Mouse (Mus musculus) kidney, adult 9 months (tissue): ENCODE results near the gene Map2k2.
A peak's percentile ranks its signal among the peaks of the same experiment; 100 is the strongest.
"Not testable (repeated sequence)": the region's sequence is repeated elsewhere in the genome, so short reads cannot be mapped to it uniquely, and the experiment has no call there.

Experiments
- DNase-seq: peaks from one replicate; pipeline ENCODE4 v3.0.0; 2022

Gene Map2k2

DNA sequence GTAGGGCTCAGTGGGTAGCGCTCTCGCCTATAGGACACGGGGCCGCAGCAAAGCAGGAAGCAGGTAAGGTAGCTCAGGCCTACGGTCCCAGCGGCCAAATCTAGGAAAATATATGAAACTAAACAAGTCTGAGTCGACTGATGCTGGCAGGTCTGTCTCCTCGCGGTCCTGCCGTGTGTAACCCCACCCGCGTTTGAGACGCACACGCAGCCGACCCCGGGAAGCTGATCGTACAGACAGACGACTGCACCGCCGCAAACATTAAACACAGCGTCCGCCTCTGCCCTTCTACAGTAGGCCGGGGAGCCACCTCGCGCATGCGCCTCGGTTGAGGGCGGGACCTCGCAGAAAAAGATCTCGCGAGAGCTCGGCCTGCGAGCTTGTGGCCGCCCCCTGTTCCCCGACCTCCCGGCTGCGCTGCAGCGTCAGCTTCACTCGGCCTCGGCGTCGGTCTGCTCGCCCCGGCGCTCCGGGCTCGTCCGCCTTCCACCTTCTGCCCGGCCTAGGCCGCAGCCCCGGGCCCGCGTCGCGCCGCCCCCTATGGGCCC lies at the start of gene Map2k2:
Gene Map2k2, plus strand, starts transcription at position 351 of the 548 bp plus-strand sequence.
- DNase-seq: peak; percentile 97

DNA sequence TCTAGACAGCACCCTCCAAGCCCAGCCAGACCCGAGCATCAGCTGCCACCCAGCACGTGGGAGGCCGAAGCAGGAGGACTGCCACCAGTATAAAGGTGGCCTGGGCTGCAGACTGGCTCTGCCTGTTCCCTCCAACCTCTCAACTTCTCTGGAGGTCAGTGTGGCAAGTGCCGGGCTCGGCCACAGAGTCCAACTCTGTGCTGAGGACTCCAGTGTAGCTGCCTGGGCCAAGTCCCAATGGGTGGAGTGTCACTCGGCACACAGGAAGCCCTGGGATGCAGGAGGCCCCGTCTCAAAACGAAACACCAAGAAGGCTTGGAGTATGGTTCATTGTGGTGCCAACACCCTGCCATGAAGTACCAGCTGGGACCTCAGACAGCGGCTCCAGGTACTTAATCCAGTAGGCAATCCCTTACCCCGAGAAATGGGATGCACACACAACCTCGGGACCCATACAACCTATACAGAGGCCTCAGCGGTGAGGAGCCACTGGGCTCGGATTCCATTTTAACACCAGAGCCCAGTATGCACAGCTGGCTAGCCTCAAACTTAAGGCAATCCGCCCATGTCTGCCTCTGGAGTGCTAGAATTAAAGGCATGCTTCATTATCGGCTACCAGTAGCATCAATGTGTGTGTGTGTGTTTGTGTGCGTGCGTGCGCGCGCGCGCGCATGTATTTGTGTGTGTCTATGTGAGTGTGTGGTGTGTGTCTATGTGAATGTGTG lies 48.1 kb upstream of the Map2k2 start:
- DNase-seq: no peak

DNA sequence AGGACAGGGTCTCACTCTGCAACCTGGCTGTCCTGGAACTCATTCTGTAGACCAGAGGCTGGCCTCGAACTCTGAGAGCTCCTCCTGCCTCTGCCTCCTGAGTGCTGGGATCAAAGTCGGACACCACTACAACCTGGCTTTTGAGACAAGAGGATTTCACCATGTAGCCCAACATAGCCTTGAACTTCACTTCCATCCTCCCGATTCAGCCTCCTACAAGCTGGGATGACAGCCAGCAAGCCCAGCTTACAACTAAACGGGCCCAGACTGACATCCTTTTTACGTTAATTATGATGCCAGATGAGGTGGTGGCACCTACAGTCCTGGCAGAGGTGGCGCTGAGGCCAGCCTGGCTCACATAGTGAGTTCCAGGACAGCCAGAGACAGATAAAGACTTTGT lies 46.8 kb upstream of the Map2k2 start:
- DNase-seq: no peak

DNA sequence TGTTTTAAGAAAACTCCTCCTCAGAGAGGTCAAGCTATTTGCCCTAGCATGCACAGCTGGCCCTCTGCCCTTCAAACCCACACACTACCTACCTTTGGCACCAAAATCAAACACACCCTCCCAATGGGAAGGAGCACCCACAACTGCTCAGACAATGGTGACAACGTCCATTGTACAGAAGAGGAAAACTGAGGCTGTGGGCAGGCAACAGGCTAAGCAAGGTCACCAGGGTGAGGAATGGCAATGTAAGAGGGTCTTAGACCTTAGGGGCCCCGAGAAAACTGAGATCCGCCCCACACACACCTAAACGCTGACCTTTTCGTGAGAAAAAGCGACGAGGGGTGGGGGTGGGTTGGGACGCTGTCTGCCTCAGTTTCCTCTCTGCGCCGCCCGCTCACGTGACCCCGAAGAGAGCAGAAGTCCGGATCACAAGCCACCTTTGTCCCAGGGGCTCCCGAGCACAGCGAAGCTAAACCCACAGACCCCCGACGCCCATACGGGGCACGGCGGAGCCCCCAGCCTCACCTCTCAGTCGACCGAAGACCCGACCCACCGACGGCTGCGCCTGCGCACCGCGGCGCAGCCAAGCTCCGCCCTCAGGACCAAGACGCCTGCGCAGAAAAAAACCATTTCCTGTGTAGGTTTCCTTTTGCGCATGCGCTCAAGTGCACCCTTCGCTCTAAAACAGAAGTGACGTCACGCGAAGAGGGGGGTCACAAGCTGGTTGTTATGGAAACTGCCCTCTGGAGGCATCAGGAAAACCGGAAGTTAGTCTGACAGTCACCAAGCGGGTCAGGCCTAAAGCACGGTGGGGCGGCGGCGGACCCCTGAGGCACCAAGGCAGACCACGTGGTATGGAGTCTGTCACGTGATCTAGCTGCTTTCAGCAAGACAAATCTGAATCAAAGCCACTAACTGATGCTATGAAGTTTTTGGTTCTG lies 45.8 kb upstream of the Map2k2 start, which contains the start of gene Sgta:
Gene Sgta, minus strand, starts transcription at position 579 of the 941 bp plus-strand sequence.
- DNase-seq: peak; percentile 100

DNA sequence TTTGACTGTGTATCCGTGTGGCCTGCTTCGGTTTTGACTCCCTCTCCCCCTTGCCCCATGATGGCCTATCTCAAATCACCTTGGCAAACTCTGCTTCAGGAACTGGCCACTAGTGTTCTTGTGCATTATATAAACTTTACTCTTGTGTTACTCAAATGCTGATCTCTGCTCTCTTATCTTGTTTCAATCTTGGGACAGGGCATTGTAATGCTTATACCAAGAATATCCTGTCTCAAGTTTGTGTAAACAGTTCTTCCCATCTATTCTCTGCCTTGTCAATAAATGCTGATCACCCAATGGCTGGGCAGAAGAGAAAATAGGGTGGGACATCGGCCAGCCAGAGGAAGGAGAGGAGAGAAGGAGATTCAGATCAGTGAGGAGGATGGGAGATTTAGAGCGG lies 43.0 kb upstream of the Map2k2 start:
- DNase-seq: no peak

DNA sequence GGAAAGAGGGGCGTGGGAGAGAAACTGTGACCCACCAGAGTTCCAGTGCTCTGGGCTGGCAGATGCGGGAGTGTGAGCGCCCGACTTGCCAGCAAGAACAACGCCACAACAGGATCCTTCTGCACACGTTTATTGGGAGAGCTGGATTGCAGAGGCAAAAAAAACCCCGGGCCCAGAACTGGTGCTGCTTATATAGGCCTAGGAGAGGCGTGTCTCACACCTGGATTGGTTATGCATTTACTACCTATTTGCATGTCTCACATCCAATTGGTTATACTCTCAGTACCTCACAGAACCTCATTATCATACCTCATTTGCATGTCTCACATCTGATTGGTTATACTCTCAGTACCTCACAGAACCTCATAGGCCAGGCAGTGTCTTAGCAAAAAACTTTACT lies 41.2 kb upstream of the Map2k2 start:
- DNase-seq: not testable (repeated sequence)

DNA sequence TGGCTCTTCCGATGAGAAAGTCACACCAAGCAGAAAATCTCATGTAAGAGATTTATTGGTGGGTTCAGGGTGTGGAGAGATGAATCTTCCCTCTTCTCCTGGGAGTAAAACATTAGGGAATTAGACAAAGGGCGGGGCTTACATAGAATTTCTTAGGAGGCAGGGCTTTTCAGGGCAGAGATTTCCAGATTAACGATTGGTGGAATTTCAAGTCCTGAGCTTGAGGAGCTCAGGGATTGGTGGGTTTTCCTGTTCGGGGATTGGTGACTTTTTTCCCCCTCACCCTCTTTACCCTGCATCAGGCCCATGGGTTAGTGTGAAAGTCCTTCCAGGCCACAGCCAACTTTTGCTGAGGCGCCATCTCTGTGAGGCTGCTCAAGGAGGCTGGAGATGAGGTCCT lies 37.0 kb upstream of the Map2k2 start:
- no peak for DNase-seq

DNA sequence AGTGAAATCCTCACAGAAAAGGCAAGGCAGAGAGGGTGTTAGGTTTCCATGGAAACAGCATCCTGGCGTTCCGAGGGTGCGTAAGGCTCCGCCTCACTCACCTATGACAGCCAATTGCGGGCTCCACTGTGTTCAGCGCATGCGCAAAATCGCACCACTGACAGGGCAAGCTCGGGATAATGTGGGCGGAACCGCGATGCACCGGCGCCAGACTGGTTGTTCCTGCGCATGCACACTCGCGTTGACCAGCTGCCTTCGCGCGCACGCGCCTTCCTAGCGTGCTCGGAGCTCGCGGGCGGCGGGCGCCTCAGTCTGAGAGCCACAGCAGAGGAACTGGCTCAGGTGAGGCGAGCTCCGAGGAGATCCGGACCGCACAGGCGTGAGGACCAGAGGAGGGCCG lies 35.9 kb upstream of the Map2k2 start, which contains the start of gene Thop1:
Gene Thop1, plus strand, starts transcription at position 200 of the 400 bp plus-strand sequence.
- peak; percentile 99 for DNase-seq

DNA sequence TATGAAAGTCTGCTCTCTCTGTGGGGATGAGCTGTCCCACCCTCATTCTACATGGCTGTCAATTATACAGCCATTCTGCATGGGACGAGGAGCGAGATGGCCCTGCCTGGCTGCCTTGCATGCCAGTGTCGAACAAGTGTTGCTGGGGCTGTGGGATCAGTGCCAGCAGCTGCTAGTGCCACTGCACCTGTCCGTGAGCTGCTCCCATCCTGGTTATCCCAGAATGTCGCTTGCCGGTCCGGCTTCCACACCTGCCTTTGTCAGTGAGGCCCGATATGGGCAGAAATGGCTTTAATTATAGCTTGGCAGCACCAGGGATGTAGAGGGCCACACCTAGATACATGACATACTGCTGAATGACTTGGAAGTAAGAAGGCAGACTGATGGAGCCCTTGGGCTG lies 33.4 kb upstream of the Map2k2 start:
- no peak for DNase-seq

DNA sequence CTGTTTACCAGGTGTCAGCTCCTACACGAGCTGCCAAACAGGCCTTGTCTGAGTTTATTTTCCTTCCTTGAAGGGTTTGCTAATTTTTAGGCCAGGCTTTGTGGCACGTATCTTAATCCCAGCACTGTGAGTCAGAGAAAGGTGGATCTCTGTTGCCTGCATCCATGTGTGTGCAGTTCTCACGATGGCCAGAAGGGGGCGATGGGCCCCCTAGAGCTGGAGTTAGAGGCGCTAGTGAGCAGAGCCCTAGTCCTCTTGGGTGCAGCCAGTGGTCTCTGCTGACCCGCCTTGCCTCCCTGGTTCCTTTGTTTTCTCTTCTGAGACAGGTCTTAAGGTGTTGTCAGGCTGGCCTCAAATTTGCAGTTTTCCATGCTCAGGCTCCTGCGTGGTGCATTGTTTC lies 32.3 kb upstream of the Map2k2 start:
- DNase-seq: no peak

DNA sequence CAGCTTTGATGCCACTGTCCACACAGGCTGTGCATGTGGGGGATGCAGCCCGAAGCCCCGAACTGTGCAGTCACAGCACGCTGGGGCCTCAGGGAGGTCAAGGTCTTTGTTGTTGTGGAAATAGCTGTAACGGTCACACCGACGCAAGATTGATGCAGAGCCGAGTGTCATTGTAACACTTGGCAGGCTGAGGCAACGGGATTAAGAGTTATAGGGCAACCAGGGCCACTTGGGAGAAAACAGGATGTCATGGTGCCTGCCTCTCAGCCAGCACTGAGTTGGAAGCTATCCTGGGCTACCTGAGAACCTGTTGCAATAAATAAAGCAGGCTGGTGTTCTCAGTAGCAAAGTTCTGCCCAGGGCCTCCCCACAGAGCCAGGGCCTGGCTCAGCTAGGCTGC lies 30.0 kb upstream of the Map2k2 start:
- DNase-seq: no peak

DNA sequence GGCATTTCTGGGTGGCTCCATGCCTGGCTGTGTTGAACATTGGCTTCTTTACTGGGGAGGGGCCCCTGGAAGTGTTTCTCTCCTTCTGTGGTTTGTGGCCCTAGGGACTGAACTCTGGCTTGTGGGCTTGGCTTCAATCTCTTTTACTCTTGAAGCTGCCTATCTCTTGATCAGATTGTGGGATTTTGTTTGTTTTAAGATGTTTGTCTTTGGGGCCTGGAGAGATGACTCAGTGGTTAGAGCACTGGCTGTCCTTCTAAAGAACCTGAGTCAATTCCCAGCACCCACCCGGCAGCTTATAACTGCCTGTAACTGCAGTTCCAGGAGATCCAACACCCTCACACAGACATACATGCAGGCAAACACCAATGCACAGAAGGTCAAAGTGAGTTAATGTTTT lies 29.4 kb upstream of the Map2k2 start:
- no peak for DNase-seq

DNA sequence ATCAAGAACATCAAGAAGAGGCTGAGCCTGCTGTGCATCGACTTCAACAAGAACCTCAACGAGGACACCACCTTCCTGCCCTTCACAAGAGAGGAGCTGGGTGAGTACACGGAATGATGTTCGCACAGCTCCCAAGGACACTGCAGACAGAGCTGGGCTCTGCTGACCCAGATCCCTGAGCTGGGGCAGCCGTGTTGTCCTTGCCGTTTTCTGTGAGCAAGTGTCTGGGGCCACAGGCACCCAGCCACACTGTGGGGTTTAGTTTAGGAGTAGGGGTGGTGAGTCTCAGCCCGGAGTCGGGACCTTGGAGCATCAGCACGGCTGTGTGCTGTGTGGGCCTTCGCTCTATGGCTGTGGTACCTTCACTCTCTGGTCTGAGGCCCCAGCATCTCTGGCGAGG lies 27.8 kb upstream of the Map2k2 start:
- no peak for DNase-seq

DNA sequence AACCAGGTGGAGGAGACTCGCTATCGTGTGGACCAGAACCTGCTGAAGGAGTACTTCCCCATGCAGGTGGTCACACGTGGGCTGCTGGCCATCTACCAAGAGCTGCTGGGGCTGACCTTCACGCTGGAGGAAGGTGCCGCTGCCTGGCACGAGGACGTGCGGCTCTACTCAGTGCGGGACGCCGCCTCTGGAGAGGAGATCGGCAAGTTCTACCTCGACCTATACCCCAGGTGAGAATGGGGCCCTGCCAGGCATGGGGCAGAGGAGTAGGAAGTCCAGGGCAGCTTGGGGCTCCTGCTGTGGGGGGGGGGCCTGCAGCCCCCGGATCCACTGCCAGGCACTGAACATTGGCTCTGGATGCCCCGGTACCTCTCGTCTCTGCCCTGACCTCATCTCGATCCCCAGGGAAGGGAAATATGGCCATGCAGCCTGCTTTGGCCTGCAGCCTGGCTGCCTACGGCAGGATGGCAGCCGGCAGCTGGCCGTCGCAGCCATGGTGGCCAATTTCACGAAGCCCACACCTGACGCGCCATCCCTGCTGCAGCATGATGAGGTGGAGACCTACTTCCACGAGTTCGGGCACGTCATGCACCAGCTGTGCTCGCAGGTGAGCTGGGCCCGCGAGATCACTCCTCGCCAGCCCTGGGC lies 25.6 kb upstream of the Map2k2 start:
- DNase-seq: no peak

DNA sequence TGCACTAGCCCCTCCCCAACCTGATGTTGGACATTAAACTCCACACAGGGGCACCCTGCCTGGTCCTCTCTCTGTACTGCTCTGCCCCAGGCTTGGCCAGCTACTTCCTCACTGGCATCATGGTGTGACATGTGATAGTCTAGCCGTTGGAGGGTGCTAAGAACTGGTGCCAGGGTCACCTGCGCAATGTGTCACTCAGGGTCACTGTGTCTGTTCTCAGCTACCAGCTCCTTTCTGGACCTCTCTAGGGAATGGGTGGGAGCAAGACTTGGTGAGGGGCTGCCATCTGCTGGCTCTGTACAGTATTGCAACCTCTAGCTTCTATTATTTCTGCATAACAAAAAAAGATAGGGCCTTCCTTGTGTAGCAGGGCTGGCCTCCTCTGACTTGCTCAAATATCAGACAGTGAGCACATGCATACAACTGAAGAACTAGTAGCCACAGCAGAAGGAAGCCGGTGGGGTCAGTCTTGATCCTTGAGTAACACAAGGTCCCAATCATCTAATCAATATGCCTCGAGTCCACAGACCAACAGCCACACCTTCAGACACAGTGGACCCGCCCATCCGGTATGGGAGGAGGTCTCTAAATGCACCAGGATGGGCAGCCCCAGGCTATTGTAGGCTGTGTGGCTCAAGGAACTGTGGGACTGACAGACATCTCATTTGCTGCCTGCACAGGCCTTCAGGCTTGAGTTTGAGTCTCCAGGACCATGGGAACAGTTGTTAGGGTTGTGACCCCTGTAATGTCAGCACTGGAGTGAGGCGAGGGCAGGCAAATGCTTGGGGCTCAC lies 23.4 kb upstream of the Map2k2 start:
- peak; percentile 86 for DNase-seq

DNA sequence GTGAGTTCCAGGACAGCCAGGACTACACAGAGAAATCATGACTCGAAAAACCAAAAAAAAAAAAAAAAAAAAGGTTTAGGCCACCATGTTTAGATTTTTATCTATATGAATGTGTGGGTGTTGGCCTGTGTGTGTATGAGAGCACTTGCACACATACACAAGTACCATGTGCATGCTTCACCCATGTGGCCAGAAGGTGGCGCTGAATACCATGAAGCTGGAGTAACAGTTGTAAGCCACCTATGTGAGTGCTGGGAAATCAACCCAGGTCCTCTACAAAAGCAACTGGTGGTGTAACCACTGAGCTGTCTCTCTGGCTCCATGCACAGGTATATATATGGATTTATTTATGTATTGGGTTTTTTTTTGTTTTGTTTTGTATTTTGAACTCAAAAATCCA lies 18.7 kb upstream of the Map2k2 start:
- no peak for DNase-seq

DNA sequence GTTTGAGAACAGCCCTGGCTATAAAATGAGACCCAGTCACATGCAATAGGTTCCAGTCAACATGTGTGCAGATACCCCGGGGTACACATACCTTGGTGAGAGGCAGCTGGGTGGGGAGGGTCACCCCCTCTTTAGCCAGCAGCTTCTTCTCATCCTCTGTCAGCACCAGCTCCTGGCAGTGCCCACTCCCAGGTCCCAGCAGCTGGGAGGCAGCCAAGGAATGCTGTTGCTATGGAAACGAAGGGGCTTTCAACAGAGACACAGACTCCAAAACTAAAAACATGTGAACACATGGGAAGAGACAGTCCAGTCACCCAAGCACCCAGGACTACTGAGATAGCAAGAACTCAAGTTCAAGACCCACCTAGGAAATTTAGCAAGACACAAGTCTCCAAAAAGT lies 16.5 kb upstream of the Map2k2 start:
- DNase-seq: no peak

DNA sequence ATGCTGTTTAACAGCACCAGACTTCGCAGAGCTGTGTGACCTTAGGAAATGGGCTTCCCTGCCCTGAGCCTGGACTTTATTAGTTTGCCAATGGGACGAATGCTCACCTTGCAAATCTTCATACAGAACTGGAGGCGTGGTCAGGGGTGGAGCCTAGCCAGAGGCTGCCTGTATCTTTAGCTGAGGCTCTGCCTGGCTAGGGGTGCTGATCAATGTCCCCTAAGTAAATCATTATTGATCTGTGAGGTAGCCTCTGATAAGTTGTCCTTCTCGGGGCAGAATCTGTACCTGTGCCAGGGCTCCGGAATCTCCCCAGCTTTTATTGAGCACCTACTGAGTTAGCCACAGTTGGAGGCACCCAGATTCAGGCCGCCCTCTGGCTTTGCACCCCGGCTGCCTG lies 15.1 kb upstream of the Map2k2 start:
- no peak for DNase-seq

DNA sequence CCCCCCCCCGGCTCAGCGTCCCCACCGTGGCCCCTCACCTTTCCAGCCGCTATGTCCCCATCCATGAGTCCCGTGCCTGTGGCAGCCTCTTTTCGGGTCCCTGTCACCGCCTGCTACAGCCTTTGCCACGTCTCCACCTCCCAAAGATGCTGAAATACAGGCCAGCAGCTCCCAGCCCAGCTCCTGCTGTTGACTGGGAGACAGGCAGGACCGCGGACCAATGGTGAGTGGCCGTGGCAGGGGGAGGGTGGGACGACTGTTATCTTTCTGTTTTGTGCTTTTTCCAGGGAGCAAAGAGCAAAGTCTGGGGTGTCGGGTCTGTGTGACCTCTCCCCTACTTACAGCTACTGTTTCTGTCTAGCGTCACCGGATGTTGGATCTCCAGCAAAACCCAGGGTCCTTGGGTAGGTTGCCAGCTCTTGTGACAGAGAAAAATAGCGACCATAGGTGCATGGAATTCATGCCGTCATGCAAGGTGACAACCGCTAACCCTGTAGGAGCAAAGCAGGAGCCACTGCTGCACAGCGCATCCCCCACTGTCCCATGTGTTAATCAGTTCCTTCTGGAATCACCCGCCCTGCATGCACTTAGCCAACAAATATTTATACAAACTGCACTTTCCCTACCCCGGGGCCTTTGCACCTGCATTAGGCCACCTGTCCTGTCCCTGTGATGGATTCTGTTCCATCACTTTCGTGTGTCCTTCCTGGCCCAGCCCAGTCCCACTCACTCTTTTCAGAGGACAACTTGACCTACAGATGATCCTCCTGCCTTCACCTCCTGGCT lies 13.1 kb upstream of the Map2k2 start:
- peak; percentile 90 for DNase-seq

DNA sequence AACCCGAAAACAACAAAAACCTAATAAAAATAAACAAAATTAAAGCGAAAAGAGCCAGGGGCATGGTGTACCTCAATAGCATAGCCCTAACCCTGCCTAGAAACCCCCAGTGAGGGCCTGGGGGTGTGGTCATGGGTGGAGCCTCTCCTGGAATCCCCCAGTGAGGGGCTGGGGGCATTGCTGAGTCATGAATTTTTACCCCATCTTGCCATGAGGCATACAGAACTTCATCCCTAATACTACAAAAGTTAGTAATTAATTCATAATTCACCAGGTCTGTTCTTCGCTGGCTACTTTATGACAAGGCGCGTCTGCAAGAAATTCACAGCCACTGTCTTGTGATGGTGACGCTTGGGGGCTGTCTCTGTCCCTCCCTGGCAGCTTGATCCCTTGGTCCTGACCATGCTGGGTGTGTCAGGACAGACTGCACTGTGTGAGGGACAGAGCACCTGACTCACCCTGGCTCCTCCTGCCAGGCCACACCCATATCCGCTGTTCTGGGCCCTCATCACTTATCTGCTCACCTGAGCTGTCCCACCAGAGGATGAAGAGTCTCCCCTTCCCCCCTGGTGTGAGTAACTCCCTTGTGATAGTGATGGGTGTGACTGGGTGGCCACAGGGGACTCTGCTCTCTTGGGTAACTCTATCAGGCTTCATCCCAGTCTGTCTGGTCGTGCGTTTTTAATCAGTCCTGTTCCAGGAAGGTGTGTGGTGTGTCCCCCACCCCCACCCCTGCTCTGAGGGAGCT lies 10.6 kb upstream of the Map2k2 start:
- no peak for DNase-seq
